Mouse (Mus musculus) small intestine, adult 2 months (tissue): Measurements from ENCODE around the gene Ttl.

Experiments used
- CTCF ChIP-seq: fragments of 200-500 bp; IDR thresholded peaks from 2 replicates; pipeline ENCODE4 v1.5.1; 2012; ENCODE audit warnings: low read depth, mild to moderate bottlenecking, control low read depth, inconsistent platforms, low read length, moderate library complexity, mixed read lengths; ENCODE audit not compliant: insufficient replicate concordance, insufficient read length; ENCODE audit errors: extremely low read depth
- POLR2A ChIP-seq: fragments of 200-500 bp; IDR thresholded peaks from 2 replicates; pipeline ENCODE4 v1.6.1; 2012; ENCODE audit warnings: low read depth, mild to moderate bottlenecking, control low read depth, inconsistent platforms, low read length, moderate library complexity

DNA sequence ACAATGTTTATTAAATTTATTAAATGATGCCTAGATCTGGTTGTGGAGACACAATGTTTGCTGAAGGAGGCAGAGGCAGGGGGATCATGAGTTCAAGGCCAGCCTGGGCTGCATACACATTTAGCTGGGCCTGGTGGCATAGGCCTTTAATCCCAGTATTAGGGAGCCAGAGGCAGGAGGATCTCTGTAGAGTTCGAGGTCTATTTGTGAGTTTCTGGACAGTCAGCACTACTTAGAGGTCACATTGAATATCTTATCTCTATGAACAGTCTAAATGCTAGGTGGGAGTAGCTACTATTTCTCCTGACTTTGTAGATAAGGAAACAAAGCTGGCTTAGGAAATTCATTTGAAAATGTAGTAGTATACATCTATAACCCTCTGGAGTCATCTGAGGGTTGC is 21.8 kb downstream of the Ttl start:
- TF ChIP-seq CTCF (no peak), POLR2A (no peak)
